Mouse (Mus musculus) spleen, adult 2 months (tissue): ENCODE measurements around the gene Catsperg1.

Source experiments
- CTCF ChIP-seq: fragments of 200-500 bp; IDR thresholded peaks from 2 replicates; pipeline ENCODE4 v1.5.1; 2011; ENCODE audit warnings: mild to moderate bottlenecking, inconsistent platforms; ENCODE audit not compliant: insufficient read depth, insufficient read length, insufficient replicate concordance; ENCODE audit errors: extremely low read depth
- POLR2A ChIP-seq: fragments of 200-500 bp; IDR thresholded peaks from 2 replicates; pipeline ENCODE4 v1.6.1; 2011; ENCODE audit warnings: low read depth, low read length, inconsistent platforms

DNA sequence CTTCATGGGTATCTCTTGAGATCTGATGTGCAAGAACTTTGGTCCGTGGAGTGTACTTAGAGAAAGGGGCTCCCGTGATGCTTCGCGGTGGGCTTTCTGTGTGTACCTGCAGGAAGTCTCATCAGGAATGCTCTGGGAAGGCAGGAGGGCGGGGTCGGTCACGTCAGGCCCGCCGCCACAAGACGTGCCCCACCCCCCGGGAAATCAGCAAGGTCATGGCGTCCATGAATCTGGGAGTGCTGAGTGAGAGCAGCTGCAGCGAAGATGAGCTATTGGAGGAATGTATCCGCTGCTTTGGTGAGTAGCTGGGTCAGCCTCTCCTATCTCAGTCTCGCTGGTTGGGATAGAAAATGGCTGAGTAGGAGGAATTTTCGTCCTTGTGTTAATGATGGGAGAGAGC, 76.4 kb downstream of the Catsperg1 start:
- TF ChIP-seq CTCF (no peak), POLR2A (no peak)
